Mouse (Mus musculus) urinary bladder, postnatal 25 days (tissue): ENCODE data around the gene Gucy1b1.

ENCODE experiments used
- DNase-seq: peaks from one replicate; pipeline ENCODE4 v3.0.0; 2022; ENCODE audit warnings: low spot score

Gene Gucy1b1

DNA sequence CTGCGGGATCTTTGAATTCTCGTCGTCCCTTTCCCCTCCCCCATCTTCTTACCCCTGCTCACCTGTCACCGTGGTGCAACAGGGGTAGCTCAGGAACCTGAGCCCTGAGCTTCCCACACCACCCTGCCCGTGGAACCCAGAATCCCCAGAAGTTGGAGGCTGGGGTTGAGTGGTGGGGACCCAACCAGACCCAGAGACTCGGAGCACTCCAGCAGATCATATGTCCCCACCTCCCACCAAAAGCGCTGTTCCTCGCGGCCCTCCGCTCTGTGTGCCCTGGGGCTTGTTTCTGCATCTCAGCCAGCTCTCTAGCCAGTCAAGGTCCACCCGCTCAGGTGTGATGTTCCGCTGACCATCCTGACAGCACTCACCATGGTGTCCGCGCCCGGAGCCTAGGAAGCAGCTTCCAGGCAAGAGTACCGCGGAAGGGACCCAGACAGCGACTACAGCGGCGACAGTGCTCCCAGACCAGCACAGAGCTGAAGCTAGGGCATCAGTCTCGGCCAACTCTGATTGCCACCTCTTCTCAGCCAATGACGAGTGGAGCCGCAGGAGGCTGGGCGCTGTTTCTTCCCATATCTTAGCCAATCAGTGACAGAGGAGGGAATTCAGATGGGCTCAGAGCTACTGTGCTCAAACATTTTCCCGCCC is at the start of gene Gucy1b1:
Gene Gucy1b1 (minus strand): TSS at position 489 of the 651 bp plus-strand sequence.
- DNase-seq: peak; percentile 7

DNA sequence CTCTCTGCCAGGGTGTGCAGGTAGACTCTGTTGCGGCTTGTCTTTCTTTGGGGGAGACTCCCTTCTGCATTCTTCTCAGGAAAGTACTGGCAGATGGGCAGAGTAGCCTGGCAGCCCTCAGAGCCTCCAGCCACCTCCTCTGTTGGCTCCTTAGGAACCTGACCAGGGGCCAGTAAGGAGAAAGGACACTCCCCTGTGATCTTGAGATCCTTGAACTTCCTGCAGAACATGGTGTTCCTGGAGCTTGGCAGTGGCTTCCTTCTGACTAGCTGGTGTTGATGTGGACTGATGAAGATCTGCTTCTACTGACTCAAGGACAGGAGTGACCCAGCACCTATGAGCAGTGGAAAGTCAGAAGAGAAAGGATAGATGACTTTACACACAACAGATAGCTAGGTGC is 44.4 kb upstream of the Gucy1b1 start:
- DNase-seq: no peak

DNA sequence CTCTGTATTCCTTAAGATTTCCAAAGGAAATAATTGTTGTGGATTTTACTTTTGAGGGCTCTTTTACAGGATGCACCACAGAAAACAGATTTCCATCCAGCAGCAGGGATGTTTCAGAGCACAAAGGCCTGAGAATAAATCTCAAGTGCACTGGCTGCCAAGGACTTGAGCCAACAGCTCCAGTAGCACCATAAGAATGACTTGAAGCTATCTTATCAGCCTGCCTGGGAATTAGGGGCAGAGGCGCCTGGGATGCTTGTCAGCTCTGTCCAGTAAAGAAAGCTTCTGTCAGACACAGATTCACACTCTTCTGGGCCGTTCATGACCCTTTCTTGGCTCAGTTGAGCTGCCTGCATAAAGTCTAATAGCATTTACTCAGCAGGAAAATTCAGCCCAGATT is 38.0 kb upstream of the Gucy1b1 start:
- DNase-seq: peak; percentile 9

DNA sequence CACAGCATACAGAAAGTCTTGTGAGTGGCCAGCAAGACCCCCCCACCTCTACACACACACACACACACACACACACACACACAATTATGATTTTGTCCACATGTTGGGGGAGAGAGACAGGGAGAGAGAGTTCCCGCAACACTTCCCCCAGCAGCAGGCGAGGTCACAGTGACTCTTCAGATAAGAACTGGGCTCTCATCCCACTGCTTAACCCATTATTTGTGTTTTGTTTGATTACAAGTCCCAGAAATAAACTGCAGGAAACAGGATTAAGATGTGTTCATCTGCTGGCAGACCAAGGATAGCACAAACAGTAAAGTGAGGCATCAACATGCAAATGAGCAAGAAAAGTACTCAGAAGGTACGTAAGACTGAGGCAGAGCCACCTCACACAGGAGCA is 37.5 kb upstream of the Gucy1b1 start:
- no peak for DNase-seq

DNA sequence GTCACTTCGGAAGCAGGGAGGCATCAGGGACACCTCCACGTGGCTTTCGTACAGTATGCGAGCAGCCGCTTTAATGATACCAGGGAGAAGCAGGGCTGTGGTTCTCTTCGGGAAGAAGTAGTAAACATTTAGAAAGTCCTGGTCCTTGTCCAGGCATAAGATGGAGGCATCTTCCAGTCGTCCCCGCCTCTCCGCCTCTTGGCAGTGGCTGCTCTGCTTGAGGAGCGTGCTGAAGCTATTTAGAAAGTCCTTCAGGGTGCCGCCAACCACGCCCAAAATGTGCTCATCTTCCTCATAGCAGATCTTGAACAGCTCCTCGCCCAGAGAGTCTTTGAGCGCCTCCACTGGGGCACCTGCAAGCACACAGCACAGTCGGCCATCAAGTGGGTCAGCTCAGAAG is 34.5 kb upstream of the Gucy1b1 start:
- DNase-seq: no peak

DNA sequence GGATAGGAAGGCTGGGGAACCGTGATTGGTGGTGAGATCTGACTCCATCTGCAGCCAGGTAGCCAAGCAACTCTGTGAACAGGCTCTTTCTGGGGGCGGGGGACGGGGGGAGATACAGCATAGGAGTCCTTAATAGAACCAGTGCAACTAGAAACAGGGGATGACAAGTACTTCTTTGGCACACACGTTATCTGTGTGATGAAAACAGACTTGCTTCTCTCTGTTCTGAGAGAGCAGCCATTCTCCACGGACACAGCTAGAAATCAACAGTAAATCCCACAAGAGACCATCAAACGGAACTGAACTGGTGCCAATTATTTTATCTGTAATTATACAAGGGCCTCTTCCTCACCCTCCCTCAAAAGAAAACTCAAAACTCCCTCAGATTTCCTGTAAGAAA is 29.7 kb upstream of the Gucy1b1 start:
- no peak for DNase-seq

DNA sequence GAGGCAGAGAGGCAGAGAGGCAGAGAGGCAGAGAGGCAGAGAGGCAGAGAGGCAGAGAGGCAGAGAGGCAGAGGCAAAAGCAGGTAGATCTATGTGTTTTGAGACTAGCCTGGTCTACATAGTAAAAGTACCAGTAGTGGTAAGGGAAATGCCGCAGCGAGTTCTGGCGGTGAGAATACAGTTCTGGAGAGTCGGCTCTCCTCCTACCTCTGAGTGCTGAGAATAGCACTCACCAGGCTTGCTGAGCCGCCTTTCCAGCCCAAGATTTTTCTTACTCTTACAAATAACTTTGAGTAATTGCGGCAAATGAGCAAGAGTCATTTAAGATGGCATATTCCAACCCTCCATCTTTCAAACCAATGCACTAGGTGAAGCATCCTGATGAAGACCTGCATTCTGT is 24.6 kb upstream of the Gucy1b1 start:
- no peak for DNase-seq

DNA sequence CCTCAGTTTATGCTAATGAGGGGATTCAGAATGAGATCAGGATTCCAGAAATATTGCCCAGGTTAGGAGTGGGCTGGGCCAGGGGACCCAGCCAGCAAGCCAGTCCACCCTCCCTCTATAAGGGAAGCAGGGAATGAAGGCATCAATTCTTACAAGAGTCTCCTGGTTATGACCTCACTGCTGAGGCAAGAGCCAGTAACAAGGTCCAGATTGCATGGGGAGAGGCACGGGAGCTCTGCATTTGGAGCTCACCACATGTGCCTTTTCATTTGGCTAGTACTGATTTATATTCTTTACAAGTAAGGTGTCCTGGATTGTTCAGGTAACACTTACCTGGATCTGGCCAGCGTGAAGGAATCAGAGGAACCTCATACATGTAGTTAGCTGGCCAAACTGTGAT is 22.3 kb upstream of the Gucy1b1 start:
- DNase-seq: no peak

DNA sequence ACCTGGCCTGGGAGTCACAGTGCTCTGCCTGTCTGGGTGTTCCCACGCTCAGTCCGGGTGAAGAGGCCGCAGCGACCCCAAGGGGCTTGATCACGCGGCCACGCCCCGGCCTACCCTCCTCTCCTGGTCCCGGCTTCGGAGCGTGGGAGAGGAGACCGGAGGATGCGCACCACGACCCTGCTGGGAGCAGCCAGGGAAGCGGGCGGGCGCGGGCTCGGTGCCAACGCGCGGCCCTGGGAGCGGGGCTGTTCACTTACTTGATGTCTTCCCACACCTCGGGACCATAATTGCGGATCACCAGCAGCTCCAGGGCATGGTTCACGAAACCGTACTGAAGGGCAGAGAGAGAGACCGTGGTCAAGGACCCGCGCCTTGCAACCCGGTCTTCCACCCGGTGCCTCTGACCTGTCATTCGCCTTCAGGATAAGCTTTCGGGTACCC is 728 bp downstream of the Gucy1b1 start:
- DNase-seq: peak; percentile 23

DNA sequence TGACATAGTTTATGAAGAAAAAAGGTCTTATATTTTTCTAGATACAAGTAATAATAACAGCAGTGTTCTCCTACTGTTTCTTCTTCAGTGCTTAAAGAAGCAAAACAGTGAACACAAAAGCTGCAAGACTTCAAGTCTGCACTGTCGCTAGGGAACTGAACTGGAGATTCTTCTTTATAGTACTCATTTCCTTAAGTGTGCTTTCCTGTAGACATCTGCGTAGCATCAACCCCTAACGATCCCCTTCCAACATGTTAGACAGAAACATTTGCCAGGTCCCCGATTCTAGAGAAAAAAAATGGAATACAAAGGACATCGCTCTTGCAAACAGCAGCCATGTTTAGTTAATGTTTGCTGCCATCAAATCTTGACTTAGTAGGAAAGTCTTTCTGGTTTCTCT is 6.7 kb downstream of the Gucy1b1 start:
- DNase-seq: no peak

DNA sequence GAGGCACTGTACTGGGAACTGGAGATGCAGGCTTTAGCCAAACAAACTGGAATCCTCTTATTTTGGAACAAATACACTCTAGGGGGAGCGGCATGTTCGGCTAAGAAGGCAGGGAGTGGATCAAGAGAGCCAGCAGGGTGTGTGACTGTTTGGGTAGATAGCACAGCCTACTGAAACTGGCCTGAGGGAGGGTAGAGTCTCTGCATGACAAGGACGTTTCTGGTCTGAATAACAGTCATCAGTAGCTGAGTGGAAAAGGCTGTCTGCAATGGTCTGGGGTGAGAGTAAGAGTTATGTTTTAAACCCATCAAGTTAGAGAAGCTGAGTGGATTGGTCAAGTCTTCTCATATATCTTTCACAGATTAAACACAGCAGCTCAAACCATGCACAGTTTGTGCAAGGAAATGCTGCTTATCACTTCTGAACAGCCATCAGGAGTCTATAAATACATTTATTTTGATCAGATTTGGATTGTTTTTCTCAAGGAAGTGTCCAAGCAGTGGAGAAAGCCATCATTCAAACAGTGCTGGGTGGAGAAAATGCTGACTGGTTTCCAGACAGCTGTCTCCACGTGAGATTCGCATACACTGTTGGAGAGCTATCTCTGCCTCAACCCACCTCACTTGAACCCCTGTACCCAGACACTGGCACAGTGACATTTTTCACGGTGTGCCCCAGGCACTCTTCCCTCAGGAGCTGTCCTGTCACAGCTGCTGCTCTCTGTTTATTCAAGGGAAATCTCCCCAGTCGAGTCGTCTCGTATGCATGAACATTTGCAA is 12.9 kb downstream of the Gucy1b1 start:
- DNase-seq: no peak

DNA sequence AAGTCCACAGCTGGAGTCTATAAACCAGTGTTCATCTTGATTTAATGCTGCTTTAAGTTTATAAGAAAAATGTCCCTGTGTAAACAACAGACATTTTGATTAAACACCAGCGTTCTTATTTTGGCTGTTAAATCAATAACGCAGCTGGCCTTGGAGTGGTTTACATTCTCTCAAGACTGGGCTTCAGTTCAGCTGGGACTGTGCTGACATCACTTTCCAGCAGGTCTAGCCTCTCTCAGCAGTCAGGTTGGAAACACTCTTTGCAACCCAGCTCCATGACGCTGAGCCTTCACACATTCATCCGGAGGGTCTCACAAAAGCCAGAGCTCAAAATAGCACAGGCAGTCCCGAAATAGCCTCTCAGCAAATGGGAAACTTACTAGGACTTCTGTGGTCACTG is 17.3 kb downstream of the Gucy1b1 start:
- no peak for DNase-seq

DNA sequence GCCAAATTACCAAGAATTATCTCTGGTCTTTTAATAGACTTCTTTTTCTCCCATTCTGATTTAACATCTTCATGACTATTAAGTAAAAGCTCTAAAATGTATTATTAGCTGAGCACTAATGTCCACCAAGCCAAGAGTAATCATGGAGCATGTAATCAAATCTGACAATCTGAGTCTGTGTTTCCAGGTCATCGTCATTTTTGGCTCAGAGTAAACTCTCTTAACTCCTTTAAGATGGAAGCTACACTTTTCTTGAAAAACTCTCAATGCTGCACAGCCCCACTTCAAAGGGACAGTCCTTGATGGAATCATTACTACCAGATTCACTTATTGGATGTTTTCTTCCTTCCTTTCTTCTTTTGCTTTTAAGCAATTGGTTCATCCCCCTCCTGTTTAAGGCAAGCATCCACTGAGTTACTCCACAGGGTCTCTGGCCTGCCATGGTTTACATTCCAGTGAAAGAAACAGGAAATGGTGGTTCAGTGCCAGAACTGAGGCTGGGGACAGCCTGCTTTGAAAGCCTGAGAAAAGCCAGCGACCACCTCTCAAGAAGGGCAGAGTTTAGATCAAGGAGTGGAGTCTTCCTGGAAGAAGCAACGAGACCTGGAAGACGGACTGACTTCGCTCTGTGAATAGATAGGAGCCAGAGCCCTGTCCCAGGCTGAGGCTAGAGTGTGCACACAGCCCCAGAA is 20.1 kb downstream of the Gucy1b1 start:
- DNase-seq: no peak

DNA sequence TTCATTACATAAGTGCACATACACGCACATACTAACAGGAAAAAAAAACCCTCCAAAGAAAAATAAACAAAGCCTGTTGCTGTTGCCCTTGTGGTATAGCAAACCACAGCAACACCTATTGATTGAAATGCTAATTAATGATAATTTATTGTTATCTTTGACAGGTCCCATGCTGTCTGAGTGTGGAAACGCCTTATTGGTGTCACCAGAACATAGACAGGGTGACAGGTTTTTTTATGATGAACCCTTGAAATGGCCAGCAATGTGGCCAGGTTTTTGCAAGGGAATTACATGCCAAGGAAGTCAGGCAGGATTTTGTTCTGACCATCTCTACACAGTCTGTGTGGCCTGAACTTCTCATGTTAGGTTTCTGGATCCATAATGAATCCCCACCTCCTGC is 22.5 kb downstream of the Gucy1b1 start:
- DNase-seq: no peak

DNA sequence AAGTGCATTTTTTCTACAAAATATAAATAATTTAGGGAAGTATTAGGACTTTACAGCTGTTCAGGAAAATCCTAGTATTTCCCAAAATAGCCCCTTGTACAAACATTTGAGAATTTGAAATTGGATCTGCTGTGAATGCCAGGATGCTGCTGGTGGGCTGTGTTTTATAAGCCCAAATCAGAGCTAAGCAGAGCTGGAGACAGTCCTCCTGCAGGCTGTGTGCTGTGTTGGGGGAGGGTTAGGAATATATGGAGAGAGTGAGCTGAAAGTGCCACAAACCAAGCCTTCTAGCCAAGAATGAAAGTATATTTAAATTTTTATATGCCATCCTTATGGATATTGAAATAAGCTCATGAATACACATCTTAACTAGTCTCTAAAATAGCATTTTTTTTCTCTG is 23.0 kb downstream of the Gucy1b1 start:
- DNase-seq: no peak

DNA sequence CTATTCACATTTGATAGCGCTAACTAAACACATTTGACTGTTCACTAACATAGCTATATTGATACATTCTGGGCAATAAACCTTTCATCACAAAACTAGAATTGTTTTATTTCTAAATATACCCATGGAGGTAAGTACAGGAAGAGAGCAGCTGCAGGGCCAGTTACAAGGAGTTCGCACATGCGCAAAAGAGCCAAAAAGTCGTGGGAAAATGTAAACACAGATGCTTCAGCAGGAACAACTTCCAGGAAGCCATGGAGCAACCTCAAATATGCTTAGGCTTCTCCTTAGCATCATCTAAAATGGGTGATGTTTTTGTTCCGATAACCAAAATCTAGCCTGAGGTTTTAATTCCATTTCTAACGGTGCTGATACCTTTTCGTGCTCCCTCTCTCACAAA is 25.8 kb downstream of the Gucy1b1 start:
- DNase-seq: no peak

DNA sequence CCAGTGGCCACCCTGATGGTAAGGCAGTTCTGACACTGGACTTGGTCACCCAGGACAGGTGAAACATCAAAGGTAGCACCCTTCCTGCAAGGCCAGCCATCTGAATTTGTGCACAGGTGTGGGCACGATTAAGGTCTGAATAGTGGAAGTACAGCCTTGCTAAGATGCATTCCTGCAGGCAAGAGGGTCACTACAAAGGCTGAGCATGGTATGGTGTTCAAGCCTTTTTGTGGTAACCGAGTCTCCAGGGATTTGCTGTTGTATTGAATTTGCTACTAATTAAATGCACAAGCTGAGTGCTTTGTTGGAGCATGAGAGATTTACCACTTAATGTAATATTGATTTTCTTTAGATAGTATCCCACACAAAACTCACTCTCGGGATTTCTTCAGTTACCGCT is 26.4 kb downstream of the Gucy1b1 start:
- DNase-seq: no peak

DNA sequence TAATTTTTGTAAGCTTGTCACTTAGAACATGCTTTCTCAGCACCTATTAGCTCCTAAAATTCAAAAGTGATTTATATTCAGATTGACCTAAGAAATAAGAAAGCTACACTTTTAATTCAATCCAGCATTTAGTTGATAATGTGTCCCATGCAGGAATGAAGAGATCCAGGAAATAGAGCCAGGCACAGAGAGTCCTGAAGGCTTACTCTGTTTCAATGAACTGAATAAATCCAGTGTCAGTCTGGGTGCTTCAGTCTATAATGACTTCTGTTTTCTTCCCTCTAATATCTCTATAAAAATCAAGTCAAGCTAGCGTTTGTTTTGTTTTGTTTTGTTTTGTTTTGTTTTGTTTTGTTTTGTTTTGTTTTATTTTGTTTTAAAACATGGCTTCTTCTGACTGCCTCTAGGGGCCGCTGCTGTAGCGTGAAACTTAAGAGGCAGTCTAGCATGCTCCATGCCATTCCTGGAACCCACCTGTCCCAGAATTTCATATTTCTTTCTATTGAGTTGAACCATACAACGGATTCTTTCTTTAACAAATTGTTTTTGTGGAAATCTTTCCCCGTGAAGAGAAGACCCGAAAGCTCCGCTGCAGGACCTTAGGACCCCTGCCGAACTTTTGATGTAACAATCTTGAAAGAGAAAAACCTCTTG is 27.3 kb downstream of the Gucy1b1 start:
- peak; percentile 42 for DNase-seq

DNA sequence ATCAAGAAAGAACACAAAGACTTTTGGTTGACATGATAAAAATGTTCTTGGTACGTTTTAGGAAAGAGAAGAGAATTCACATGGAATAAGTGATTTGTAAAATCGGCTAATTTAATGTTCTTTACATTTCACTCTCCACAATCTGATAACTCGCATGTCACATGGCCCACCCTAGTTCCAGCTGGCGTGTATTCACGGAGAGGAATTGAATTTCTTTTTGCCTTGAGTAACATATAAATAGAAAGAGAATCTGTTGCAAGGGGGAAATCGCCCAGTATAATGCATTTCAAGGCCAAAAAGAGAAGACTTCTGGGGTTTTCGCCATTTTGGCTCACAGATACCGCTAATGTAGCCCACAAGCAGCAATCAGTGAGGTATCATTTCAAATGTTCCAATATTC is 28.4 kb downstream of the Gucy1b1 start:
- no peak for DNase-seq

DNA sequence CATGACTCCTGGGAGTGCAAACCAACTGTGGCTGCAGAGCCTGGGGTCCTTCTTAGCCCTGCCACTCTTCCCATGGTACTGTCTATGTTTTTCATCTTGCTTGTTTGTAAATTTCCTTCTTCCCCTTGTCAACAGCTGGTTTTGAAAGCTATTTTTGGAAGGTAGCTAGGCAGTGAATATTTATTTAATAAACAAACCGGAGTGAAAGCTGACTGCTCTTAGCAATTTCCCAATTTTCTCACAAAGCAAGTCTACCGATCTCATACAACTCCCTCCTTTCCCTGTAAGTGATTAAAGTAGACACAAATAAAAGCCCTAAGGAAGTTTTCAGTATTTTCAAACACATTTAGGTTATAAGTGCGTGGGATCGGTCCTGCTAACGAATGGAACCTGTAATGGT is 29.6 kb downstream of the Gucy1b1 start:
- DNase-seq: no peak

DNA sequence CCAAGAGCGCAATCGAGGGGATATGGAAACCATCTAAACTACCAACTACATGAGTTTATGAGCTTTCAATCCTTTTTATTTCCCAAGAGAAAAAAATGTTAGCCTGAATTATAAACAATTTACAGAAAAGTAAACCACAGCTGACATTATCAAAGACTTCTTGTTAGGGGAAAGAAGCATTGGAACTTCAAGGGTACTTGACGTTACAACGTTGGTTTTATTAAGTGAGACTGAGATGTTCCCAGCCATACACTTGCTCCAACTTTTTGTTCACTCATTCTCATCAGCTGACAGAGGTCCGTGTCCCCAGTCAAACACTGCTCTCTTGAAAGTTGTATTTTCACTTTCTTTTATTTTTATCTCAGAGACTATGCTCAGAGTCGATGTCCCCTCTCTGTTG is 30.8 kb downstream of the Gucy1b1 start:
- DNase-seq: no peak

DNA sequence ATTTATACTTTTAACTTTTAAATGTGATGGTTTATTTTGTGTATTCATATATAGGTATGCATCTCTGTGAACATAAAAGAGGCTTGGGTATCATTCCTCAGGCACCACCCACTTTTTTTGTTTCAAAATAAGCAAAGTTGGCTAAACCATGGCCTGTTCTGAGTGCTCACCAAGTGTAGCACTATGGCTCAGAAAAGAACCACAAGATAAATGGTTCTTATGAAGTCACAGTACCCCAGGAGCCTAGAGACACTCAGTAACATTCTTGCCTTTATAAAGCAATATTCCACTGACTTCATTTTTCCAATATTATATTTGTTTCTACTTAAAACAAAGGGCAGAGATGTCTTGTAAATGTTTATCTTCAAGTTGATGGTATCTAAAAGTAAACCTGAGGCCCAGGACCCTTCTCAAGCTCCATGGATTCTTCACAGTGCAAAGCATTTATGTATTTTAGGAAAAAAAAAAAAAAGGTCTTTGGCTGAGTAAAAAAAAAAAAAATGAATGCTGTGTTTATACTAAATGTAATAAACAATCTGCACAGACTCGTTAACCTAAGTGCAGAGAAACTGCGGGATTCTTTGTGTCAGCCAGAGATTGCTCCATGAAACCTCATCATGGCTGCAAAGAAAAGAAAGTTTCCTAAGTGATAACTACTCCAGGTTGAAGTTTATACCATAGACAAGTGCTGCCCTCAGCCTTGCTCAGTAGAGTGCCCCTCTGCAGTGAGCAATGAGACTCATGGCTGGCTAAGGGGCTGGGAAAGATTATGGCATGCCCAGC is 38.0 kb downstream of the Gucy1b1 start:
- no peak for DNase-seq
